8 mouse cellular contexts compared by ENCODE assay signal in the genomic region with DNA sequence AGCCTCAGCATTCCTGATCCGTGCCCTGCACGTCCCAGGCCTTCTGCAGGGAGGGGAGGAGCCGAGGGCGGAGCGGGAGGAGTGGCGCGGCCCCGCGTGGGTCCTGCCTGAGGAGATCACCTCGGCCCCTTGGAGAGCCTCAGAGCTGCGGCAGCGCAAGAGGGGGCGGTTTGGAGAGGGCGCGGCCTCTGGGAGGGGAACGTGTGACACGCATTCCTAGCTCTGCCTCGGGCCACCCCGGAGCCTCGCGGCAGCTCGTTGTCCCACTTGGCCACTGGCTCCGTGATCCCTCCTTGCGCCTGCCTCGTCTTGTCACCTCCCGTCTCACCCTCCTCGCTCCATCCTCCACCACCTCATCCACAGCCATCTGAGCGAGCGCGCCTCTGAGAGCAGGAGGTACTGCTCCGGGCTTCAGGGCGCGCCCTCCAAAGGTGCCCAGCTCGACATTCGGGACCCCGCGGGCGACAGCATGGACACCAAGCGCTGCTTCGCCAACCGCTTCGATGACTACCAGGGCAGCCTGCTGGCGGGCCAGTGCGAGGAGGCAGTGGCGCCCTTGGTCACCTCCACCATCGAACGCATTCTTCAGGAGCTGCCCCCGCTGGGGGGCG. TPM values are rescaled to one million over a fixed set of nuclear protein-coding genes. Genes with fewer than 3 reads are reported as not detected.
DNase-seq lines count a peak whose midpoint lies in the region; ATAC-seq and TF ChIP-seq lines count a peak whose summit lies in the region.

A gene (plus strand): TSS at position 142 of the 611 bp plus-strand sequence.

- H3K4me2 ChIP-seq in embryonic facial prominence, embryonic 14.5 days (ENCODE audit: low read depth, low read length) = peak within 1 kb of the TSS; percentile 65
- H3K4me2 ChIP-seq in midbrain, embryonic 11.5 days = peak within 1 kb of the TSS; percentile 48
- peak within 1 kb of the TSS; percentile 69 for H3K4me2 ChIP-seq in stomach, postnatal 0 days (replicated peaks; ENCODE audit: low read depth)

- peaks cover 5% of the 10 kb centered on the region; the same call in 1 of the 2 replicates for H3K27me3 ChIP-seq in embryonic facial prominence, embryonic 14.5 days (replicated peaks; ENCODE audit: control insufficient read depth, insufficient read depth, low read length)
- peaks cover 32% of the 10 kb centered on the region for H3K27me3 ChIP-seq in limb, embryonic 10.5 days (ENCODE audit: low read depth, poor library complexity, severe bottlenecking)
- peaks cover 7% of the 10 kb centered on the region; the same call in 1 of the 2 replicates for H3K27me3 ChIP-seq in midbrain, embryonic 11.5 days (ENCODE audit: control insufficient read depth, insufficient read depth, low read length)
- no peaks in the 10 kb centered on the region for H3K27me3 ChIP-seq in stomach, postnatal 0 days (ENCODE audit: control insufficient read depth, insufficient read depth, low read length)

- H3K27ac ChIP-seq in embryonic facial prominence, embryonic 14.5 days (replicated peaks; ENCODE audit: low read depth, low read length) = no peak within 1 kb of the TSS
- peak within 1 kb of the TSS; percentile 46; the same call in 1 of the 2 replicates for H3K27ac ChIP-seq in limb, embryonic 10.5 days
- no peak within 1 kb of the TSS for H3K27ac ChIP-seq in midbrain, embryonic 11.5 days (ENCODE audit: low read depth, low read length)
- no peak within 1 kb of the TSS for H3K27ac ChIP-seq in stomach, postnatal 0 days (replicated peaks)

- no peak for DNase-seq in frontal cortex, postnatal 25 days (ENCODE audit: low spot score in 2 of 2)
- DNase-seq in adrenal gland, postnatal 36 days = peak; percentile 57 to 69
- DNase-seq in embryonic facial prominence, embryonic 14.5 days (ENCODE audit: low spot score) = peak; percentile 15
- DNase-seq in heart, postnatal 4 days = peak; percentile 29
- DNase-seq in limb, embryonic 10.5 days (ENCODE audit: low spot score) = peak; percentile 48
- peak; percentile 91 for DNase-seq in midbrain, embryonic 11.5 days (ENCODE audit: low spot score, missing footprints)
- peak; percentile 54 for DNase-seq in stomach, postnatal 0 days (ENCODE audit: low spot score)

- WGBS in embryonic facial prominence, embryonic 14.5 days = 20% methylated on average over 21 of the region's 49 CpGs
- 15% methylated on average over 34 of the region's 49 CpGs for WGBS in limb, embryonic 10.5 days
- WGBS in midbrain, embryonic 11.5 days = 14% methylated on average over 44 of the region's 49 CpGs
- 13% methylated on average over 30 of the region's 49 CpGs for WGBS in stomach, postnatal 0 days

- peak within 1 kb of the TSS; percentile 46 for H3K4me3 ChIP-seq in embryonic facial prominence, embryonic 14.5 days (ENCODE audit: low read depth, low read length)
- peak within 1 kb of the TSS; percentile 50 for H3K4me3 ChIP-seq in limb, embryonic 10.5 days
- peak within 1 kb of the TSS; percentile 36 for H3K4me3 ChIP-seq in midbrain, embryonic 11.5 days (ENCODE audit: low read depth, low read length)
- peak within 1 kb of the TSS; percentile 42 for H3K4me3 ChIP-seq in stomach, postnatal 0 days (ENCODE audit: low read depth, low read length)

- H3K9ac ChIP-seq in embryonic facial prominence, embryonic 14.5 days (ENCODE audit: low read depth, low read length) = peak within 1 kb of the TSS; percentile 41
- peak within 1 kb of the TSS; percentile 30 for H3K9ac ChIP-seq in midbrain, embryonic 11.5 days (ENCODE audit: low read length)
- H3K9ac ChIP-seq in stomach, postnatal 0 days (ENCODE audit: low read length) = peak within 1 kb of the TSS; percentile 48; the same call in 1 of the 2 replicates

- ATAC-seq in frontal cortex, adult (ENCODE audit: low TSS enrichment) = peak; percentile 67
- peak; percentile 67; the same call in 1 of the 2 replicates for ATAC-seq in embryonic facial prominence, embryonic 14.5 days (ENCODE audit: low read depth)
- peak; percentile 76 for ATAC-seq in midbrain, embryonic 11.5 days (ENCODE audit: low FRiP score)
- peak; percentile 77 for ATAC-seq in stomach, postnatal 0 days (ENCODE audit: low FRiP score, low TSS enrichment)

- no peaks in the 10 kb centered on the region for H3K9me3 ChIP-seq in embryonic facial prominence, embryonic 14.5 days (ENCODE audit: control insufficient read depth, low read length)
- no peaks in the 10 kb centered on the region for H3K9me3 ChIP-seq in limb, embryonic 10.5 days (replicated peaks)
- no peaks in the 10 kb centered on the region for H3K9me3 ChIP-seq in midbrain, embryonic 11.5 days (ENCODE audit: control insufficient read depth, low read length)
- no peaks in the 10 kb centered on the region for H3K9me3 ChIP-seq in stomach, postnatal 0 days (ENCODE audit: control insufficient read depth, low read length)

- H3K4me1 ChIP-seq in embryonic facial prominence, embryonic 14.5 days (ENCODE audit: control insufficient read depth, insufficient read depth, low read length) = no peaks in the 10 kb centered on the region
- 0 out of 2 replicates have a peak, but pooled peaks cover 9% of the 10 kb centered on the region for H3K4me1 ChIP-seq in limb, embryonic 10.5 days
- peaks cover 2% of the 10 kb centered on the region; the same call in 1 of the 2 replicates for H3K4me1 ChIP-seq in midbrain, embryonic 11.5 days (ENCODE audit: control insufficient read depth, insufficient read depth, low read length)
- H3K4me1 ChIP-seq in stomach, postnatal 0 days (replicated peaks; ENCODE audit: control insufficient read depth, insufficient read depth) = no peaks in the 10 kb centered on the region

- no peaks in the 10 kb centered on the region for H3K36me3 ChIP-seq in embryonic facial prominence, embryonic 14.5 days (ENCODE audit: control insufficient read depth, insufficient read depth, low read length)
- H3K36me3 ChIP-seq in limb, embryonic 10.5 days = no peaks in the 10 kb centered on the region
- no peaks in the 10 kb centered on the region for H3K36me3 ChIP-seq in midbrain, embryonic 11.5 days (ENCODE audit: control insufficient read depth, insufficient read depth, low read length)
- H3K36me3 ChIP-seq in stomach, postnatal 0 days (ENCODE audit: control insufficient read depth, insufficient read depth, low read length) = no peaks in the 10 kb centered on the region

- TF ChIP-seq EP300 in stomach, postnatal 0 days (optimal IDR thresholded peaks at IDR 0.05) = no peak

- TF ChIP-seq CTCF in stomach, postnatal 0 days (IDR thresholded peaks at IDR 0.05; ENCODE audit: low read depth) = no peak

RNA-seq across cellular contexts. Expression of the gene that starts here (rescaled TPM):
- total RNA-seq in adrenal gland, postnatal 36 days (2021) = 1 to 10 TPM; 1.9 to 5.4 TPM
- 0.67 and 0.76 TPM in 2 replicates for polyA plus RNA-seq in embryonic facial prominence, embryonic 14.5 days (2014; fragmentation: Nextera tagmentation; extraction: Ambion mirVana)
- 1 to 10 TPM; 4.0 to 5.7 TPM for total RNA-seq in heart, postnatal 4 days (2021)
- polyA plus RNA-seq in limb, embryonic 10.5 days (2016; fragmentation: Nextera tagmentation; extraction: Ambion mirVana) = 0.09 and 0.18 TPM in 2 replicates
- polyA plus RNA-seq in midbrain, embryonic 11.5 days (2014; fragmentation: Nextera tagmentation; extraction: Ambion mirVana) = 0.66 and 0.90 TPM in 2 replicates
- 0.61 and 0.87 TPM in 2 replicates for polyA plus RNA-seq in stomach, postnatal 0 days (2015; fragmentation: Nextera tagmentation; extraction: Ambion mirVana)

Comparison
In these comparisons a context has a peak if more than half of its experiments do, and no peak if none do; other contexts are left out.
1. Peak in DNase-seq, ATAC-seq, H3K4me3 ChIP-seq, H3K9ac ChIP-seq and H3K4me2 ChIP-seq in embryonic facial prominence, embryonic 14.5 days; RNA of the gene not detected or under 1 TPM.
2. Peak in DNase-seq, H3K4me3 ChIP-seq and H3K27ac ChIP-seq in limb, embryonic 10.5 days; RNA of the gene not detected or under 1 TPM.
3. Peak in DNase-seq, ATAC-seq, H3K4me3 ChIP-seq, H3K9ac ChIP-seq and H3K4me2 ChIP-seq in midbrain, embryonic 11.5 days; RNA of the gene not detected or under 1 TPM.
4. Peak in DNase-seq, ATAC-seq, H3K4me3 ChIP-seq, H3K9ac ChIP-seq and H3K4me2 ChIP-seq in stomach, postnatal 0 days; RNA of the gene not detected or under 1 TPM.
5. DNase-seq: peak in adrenal gland, postnatal 36 days (2 of 2) and heart, postnatal 4 days (single experiment); none in frontal cortex, postnatal 25 days (0 of 2).
6. Peak in every context shown above with its lines, with median percentiles within 50 percentile points of each other: ATAC-seq, H3K4me2 ChIP-seq, H3K4me3 ChIP-seq and H3K9ac ChIP-seq.